Mouse (Mus musculus) kidney, adult 8-10 months (tissue): Measurements from ENCODE around the gene Vmn2r108.
"Not testable (repeated sequence)": the region's sequence is repeated elsewhere in the genome, so short reads cannot be mapped to it uniquely, and the experiment has no call there.

ENCODE experiments used
- DNase-seq, 2 experiments: peaks; one replicate each; pipeline ENCODE4 v3.0.0; 2022

Gene Vmn2r108

GRCm38 (mm10) chr17:20481231-20481630 lies at the start of gene Vmn2r108:
Gene Vmn2r108, minus strand, starts transcription at chr17:20481331.
- no peak for DNase-seq

- not testable (repeated sequence) for DNase-seq
Observed at GRCm38 (mm10) chr17:20508247-20508646, 27.1 kb upstream of the Vmn2r108 start.

GRCm38 (mm10) chr17:20497858-20498257 lies 16.7 kb upstream of the Vmn2r108 start, which contains the start of gene Vmn1r225:
Gene Vmn1r225, plus strand, starts transcription at chr17:20498158.
- DNase-seq, result no peak

GRCm38 (mm10) chr17:20473311-20473710 lies 7.8 kb downstream of the Vmn2r108 start:
- DNase-seq, result no peak

GRCm38 (mm10) chr17:20439263-20439662 lies 41.9 kb downstream of the Vmn2r108 start:
- DNase-seq, result no peak

GRCm38 (mm10) chr17:20413846-20414245 lies 67.3 kb downstream of the Vmn2r108 start, which contains the start of gene Vmn1r224:
Gene Vmn1r224, plus strand, starts transcription at chr17:20414146.
- DNase-seq, result no peak
